Mouse (Mus musculus): Measurements from ENCODE around the gene Best1.

DNA sequence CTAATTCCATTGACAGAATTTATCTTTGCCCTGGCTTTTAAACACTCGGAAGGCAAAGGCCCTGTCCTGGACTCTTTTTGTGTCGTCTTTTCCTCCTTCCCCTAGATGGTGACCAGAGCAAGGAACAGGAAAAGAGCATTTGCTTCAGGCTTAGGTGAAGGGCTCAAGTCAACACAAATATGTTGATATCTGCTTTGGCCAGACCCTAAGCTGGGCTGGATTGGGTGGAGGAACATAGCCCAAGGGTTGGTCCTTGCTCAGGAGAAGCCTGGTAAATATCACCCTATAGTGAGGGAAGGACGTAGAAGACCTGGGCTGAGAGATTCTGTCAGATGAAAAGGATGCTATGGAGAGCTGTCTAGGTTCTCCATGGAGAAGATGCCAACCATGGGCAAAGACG, 14.7 kb upstream of the Best1 start:
- no peak for TF ChIP-seq CTCF (IDR thresholded peaks at IDR 0.05; ENCODE audit: low read depth)
- TF ChIP-seq EP300 (optimal IDR thresholded peaks at IDR 0.05): no peak
